10 mouse cellular contexts compared by ENCODE assay signal in genomic region chr11:6562359-6562758, GRCm38 (mm10). TPM values are rescaled to one million over a fixed set of nuclear protein-coding genes. Genes with fewer than 3 reads are reported as not detected.
DNase-seq lines count a peak whose midpoint lies in the region; ATAC-seq and TF ChIP-seq lines count a peak whose summit lies in the region.
"Had no signal": no experiment of that assay in that cellular context is flagged by ENCODE, and none has a peak within 500 bp of the region (broad histone marks: within the 10 kb centered on the region; RNA-seq: fewer than 3 reads in every experiment).

No protein-coding gene starts in this region.

- no peak overlapping the region for H3K4me3 ChIP-seq in lung, postnatal 0 days (ENCODE audit: low read depth, low read length)
- no peak overlapping the region for H3K4me3 ChIP-seq in lung, adult 2 months (replicated peaks; ENCODE audit: extremely low read depth, low read depth, low read length)
- H3K4me3 ChIP-seq in macrophage (ENCODE audit: inconsistent target) = peak overlapping the region; percentile 60
- H3K4me3 ChIP-seq in neural tube, embryonic 15.5 days (replicated peaks) = no peak overlapping the region
- no peak overlapping the region for H3K4me3 ChIP-seq in kidney, embryonic 14.5 days (ENCODE audit: low read length)

- WGBS in lung, postnatal 0 days = 81% methylated on average over 6 of the region's 6 CpGs
- 66% methylated on average over 6 of the region's 6 CpGs for WGBS in lung, adult 2 months
- 3% methylated on average over 6 of the region's 6 CpGs for WGBS in macrophage (ENCODE audit: missing documents)
- 80% methylated on average over 6 of the region's 6 CpGs for WGBS in neural tube, embryonic 15.5 days
- 85% methylated on average over 6 of the region's 6 CpGs for WGBS in kidney, embryonic 14.5 days

- peaks cover 94% of the 10 kb centered on the region for H3K79me2 ChIP-seq in macrophage (ENCODE audit: inconsistent target)

- no peaks in the 10 kb centered on the region; the same call in 1 of the 2 replicates for H3K36me3 ChIP-seq in lung, postnatal 0 days (ENCODE audit: insufficient read depth, low read length)
- peaks cover 13% of the 10 kb centered on the region; the same call in 1 of the 2 replicates for H3K36me3 ChIP-seq in macrophage (ENCODE audit: inconsistent target)
- H3K36me3 ChIP-seq in neural tube, embryonic 15.5 days = peaks cover 5% of the 10 kb centered on the region; the same call in 1 of the 2 replicates
- H3K36me3 ChIP-seq in kidney, embryonic 14.5 days (ENCODE audit: control insufficient read depth, insufficient read depth, low read length) = peaks cover 5% of the 10 kb centered on the region; the same call in 1 of the 2 replicates

- 0 out of 2 replicates have a peak, but pooled peaks have one; percentile 25 for ATAC-seq in lung, postnatal 0 days
- ATAC-seq in granulocyte monocyte progenitor cell, adult 5-6 weeks (replicated peaks; ENCODE audit: poor library complexity, severe bottlenecking) = peak; percentile 60
- no peak for ATAC-seq in neural tube, embryonic 15.5 days (ENCODE audit: low FRiP score)
- ATAC-seq in kidney, embryonic 14.5 days (ENCODE audit: low FRiP score, low TSS enrichment) = no peak

- H3K4me1 ChIP-seq in lung, postnatal 0 days (ENCODE audit: insufficient read depth, low read depth, low read length) = no peaks in the 10 kb centered on the region
- H3K4me1 ChIP-seq in lung, adult 2 months (ENCODE audit: control insufficient read depth, insufficient read depth, low read length) = peaks cover 13% of the 10 kb centered on the region
- H3K4me1 ChIP-seq in neural tube, embryonic 15.5 days = peaks cover 3% of the 10 kb centered on the region; the same call in 1 of the 2 replicates
- H3K4me1 ChIP-seq in kidney, embryonic 14.5 days (ENCODE audit: control insufficient read depth, insufficient read depth, low read length) = no peaks in the 10 kb centered on the region

- peak; percentile 7 for DNase-seq in lung, postnatal 0 days (ENCODE audit: low spot score)
- DNase-seq in lung, adult 2 months = no peak
- DNase-seq in thymus, postnatal 14 days = peak; percentile 63
- DNase-seq: cerebellum, postnatal 10 days; kidney, postnatal 25 days; midbrain, embryonic 14.5 days had no signal

- H3K27ac ChIP-seq in lung, postnatal 0 days (ENCODE audit: low read length) = no peak overlapping the region
- peak overlapping the region; percentile 93 for H3K27ac ChIP-seq in macrophage
- no peak overlapping the region for H3K27ac ChIP-seq in neural tube, embryonic 15.5 days (replicated peaks)
- no peak overlapping the region for H3K27ac ChIP-seq in kidney, embryonic 14.5 days (ENCODE audit: low read depth, low read length)

- H3K27me3 ChIP-seq in lung, postnatal 0 days (replicated peaks; ENCODE audit: insufficient read depth, low read length) = no peaks in the 10 kb centered on the region
- no peaks in the 10 kb centered on the region for H3K27me3 ChIP-seq in neural tube, embryonic 15.5 days (replicated peaks)
- no peaks in the 10 kb centered on the region for H3K27me3 ChIP-seq in kidney, embryonic 14.5 days (ENCODE audit: control insufficient read depth, insufficient read depth, low read length)

- no peaks in the 10 kb centered on the region for H3K9me3 ChIP-seq in lung, postnatal 0 days (ENCODE audit: low read length)
- no peaks in the 10 kb centered on the region for H3K9me3 ChIP-seq in neural tube, embryonic 15.5 days (replicated peaks)
- no peaks in the 10 kb centered on the region for H3K9me3 ChIP-seq in kidney, embryonic 14.5 days (ENCODE audit: control insufficient read depth, low read length)

- no peak overlapping the region for H3K9ac ChIP-seq in lung, postnatal 0 days (replicated peaks; ENCODE audit: low read depth)
- H3K9ac ChIP-seq in neural tube, embryonic 15.5 days (replicated peaks) = no peak overlapping the region
- no peak overlapping the region for H3K9ac ChIP-seq in kidney, embryonic 14.5 days (ENCODE audit: low read depth, low read length)

- H3K4me2 ChIP-seq in lung, postnatal 0 days (replicated peaks; ENCODE audit: low read depth, low read length) = no peak overlapping the region
- H3K4me2 ChIP-seq in neural tube, embryonic 15.5 days = no peak overlapping the region
- no peak overlapping the region for H3K4me2 ChIP-seq in kidney, embryonic 14.5 days (replicated peaks; ENCODE audit: low read depth, low read length)

- no peak for TF ChIP-seq CTCF in lung, postnatal 0 days (IDR thresholded peaks at IDR 0.05)
- TF ChIP-seq CTCF in lung, adult 2 months (IDR thresholded peaks at IDR 0.05; ENCODE audit: insufficient read depth, low read length) = no peak

- TF ChIP-seq POLR2A in lung, adult 2 months (IDR thresholded peaks at IDR 0.05; ENCODE audit: borderline replicate concordance, extremely low read depth, low read depth, low read length) = no peak

- no peak for TF ChIP-seq EP300 in lung, postnatal 0 days (IDR thresholded peaks at IDR 0.05)

RNA-seq across cellular contexts. Expression of gene Ccm2, which starts 15.7 kb away (rescaled TPM):
- polyA plus RNA-seq in lung, postnatal 0 days (2015; fragmentation: Nextera tagmentation; extraction: Ambion mirVana) = 58.7 and 62.4 TPM in 2 replicates
- 77.3 and 100 TPM in 2 replicates for polyA plus RNA-seq in lung, adult 2 months (2012; rRNA removed)
- total RNA-seq in granulocyte monocyte progenitor cell, adult 5-6 weeks (2014; fragmentation: Nextera tagmentation) = 39.8 and 56.0 TPM in 2 replicates
- 39.8 and 55.5 TPM in 2 replicates for total RNA-seq in granulocyte monocyte progenitor cell, adult 5-6 weeks (2017)
- 100 to 1,000 TPM in 3 of 26 experiments, 10 to 100 TPM in 23; 30.2 to 131 (median 60.0) TPM for total RNA-seq in macrophage (2018; cell fraction: chromatin; rRNA removed)
- 10 to 100 TPM; 31.5 to 73.5 (median 61.7) TPM for total RNA-seq in macrophage (2018; cell fraction: cytosol; rRNA removed)
- total RNA-seq in macrophage (2018; cell fraction: nucleus; rRNA removed) = 100 to 1,000 TPM in 1 of 26 experiments, 10 to 100 TPM in 25; 28.0 to 103 (median 45.3) TPM
- polyA plus RNA-seq in macrophage (2018) = 52.8 to 75.3 TPM (median 58.4 TPM) in 3 replicates
- 96.2 and 107 TPM in 2 replicates for polyA plus RNA-seq in neural tube, embryonic 15.5 days (2015; fragmentation: Nextera tagmentation; extraction: Ambion mirVana)
- 86.4 and 94.4 TPM in 2 replicates for polyA plus RNA-seq in kidney, embryonic 14.5 days (2014; fragmentation: Nextera tagmentation; extraction: Ambion mirVana)

RNA-seq across cellular contexts. Expression of gene Myo1g, which starts 41.6 kb away (rescaled TPM):
- 5.7 and 6.2 TPM in 2 replicates for polyA plus RNA-seq in lung, postnatal 0 days (2015; fragmentation: Nextera tagmentation; extraction: Ambion mirVana)
- polyA plus RNA-seq in lung, adult 2 months (2012; rRNA removed) = 37.1 and 52.3 TPM in 2 replicates
- total RNA-seq in granulocyte monocyte progenitor cell, adult 5-6 weeks (2014; fragmentation: Nextera tagmentation) = 84.4 and 96.4 TPM in 2 replicates
- total RNA-seq in granulocyte monocyte progenitor cell, adult 5-6 weeks (2017) = 47.8 and 57.4 TPM in 2 replicates
- 1,000 to 10,000 TPM in 3 of 26 experiments, 100 to 1,000 TPM in 23; 308 to 2,013 (median 470) TPM for total RNA-seq in macrophage (2018; cell fraction: chromatin; rRNA removed)
- 100 to 1,000 TPM in 12 of 26 experiments, 10 to 100 TPM in 14; 57.8 to 153 (median 97.1) TPM for total RNA-seq in macrophage (2018; cell fraction: cytosol; rRNA removed)
- total RNA-seq in macrophage (2018; cell fraction: nucleus; rRNA removed) = 1,000 to 10,000 TPM in 2 of 26 experiments, 100 to 1,000 TPM in 24; 212 to 1,497 (median 266) TPM
- polyA plus RNA-seq in macrophage (2018) = 54.3 to 64.8 TPM (median 54.5 TPM) in 3 replicates
- polyA plus RNA-seq in neural tube, embryonic 15.5 days (2015; fragmentation: Nextera tagmentation; extraction: Ambion mirVana) = 0.37 and 6.2 TPM in 2 replicates
- polyA plus RNA-seq in kidney, embryonic 14.5 days (2014; fragmentation: Nextera tagmentation; extraction: Ambion mirVana) = 0.57 and 0.60 TPM in 2 replicates

RNA-seq across cellular contexts. Expression of gene Nacad, which starts 43.5 kb away (rescaled TPM):
- polyA plus RNA-seq in lung, postnatal 0 days (2015; fragmentation: Nextera tagmentation; extraction: Ambion mirVana) = 1.8 and 3.2 TPM in 2 replicates
- 2.8 and 4.4 TPM in 2 replicates for polyA plus RNA-seq in lung, adult 2 months (2012; rRNA removed)
- not detected in 2 replicates for total RNA-seq in granulocyte monocyte progenitor cell, adult 5-6 weeks (2014; fragmentation: Nextera tagmentation)
- total RNA-seq in granulocyte monocyte progenitor cell, adult 5-6 weeks (2017) = not detected in 2 replicates
- under 1 TPM in 2 of 26 experiments, not detected in 24; 0.13 to 0.92 TPM for total RNA-seq in macrophage (2018; cell fraction: chromatin; rRNA removed)
- total RNA-seq in macrophage (2018; cell fraction: cytosol; rRNA removed) = not detected
- total RNA-seq in macrophage (2018; cell fraction: nucleus; rRNA removed) = not detected
- polyA plus RNA-seq in macrophage (2018) = not detected in 3 replicates
- 66.7 and 78.2 TPM in 2 replicates for polyA plus RNA-seq in neural tube, embryonic 15.5 days (2015; fragmentation: Nextera tagmentation; extraction: Ambion mirVana)
- polyA plus RNA-seq in kidney, embryonic 14.5 days (2014; fragmentation: Nextera tagmentation; extraction: Ambion mirVana) = 0.77 and 0.86 TPM in 2 replicates

Comparison
In these comparisons a context has a peak if more than half of its experiments do, and no peak if none do; other contexts are left out.
1. ATAC-seq: peak in lung, postnatal 0 days (single experiment) and granulocyte monocyte progenitor cell, adult 5-6 weeks (single experiment); none in neural tube, embryonic 15.5 days (single experiment) and kidney, embryonic 14.5 days (single experiment).
2. RNA of gene Nacad, which starts 43.5 kb away (polyA plus RNA-seq): 66.7 to 78.2 TPM in neural tube, embryonic 15.5 days; 1.8 to 3.2 TPM in lung, postnatal 0 days, 2.8 to 4.4 TPM in lung, adult 2 months, 0.77 to 0.86 TPM in kidney, embryonic 14.5 days and not detected in macrophage; every median in the first group is over 10 times any median in the second.